Mouse (Mus musculus): ENCODE measurements at regions not wholly inside any gene's neighbourhood (a gene's known extent, or its start where the extent isn't known, plus 50 kb on each side); places are given as distances from the start of the nearest gene placed in this dataset.
A peak's percentile ranks its signal among the peaks of the same experiment; 100 is the strongest.

DNA sequence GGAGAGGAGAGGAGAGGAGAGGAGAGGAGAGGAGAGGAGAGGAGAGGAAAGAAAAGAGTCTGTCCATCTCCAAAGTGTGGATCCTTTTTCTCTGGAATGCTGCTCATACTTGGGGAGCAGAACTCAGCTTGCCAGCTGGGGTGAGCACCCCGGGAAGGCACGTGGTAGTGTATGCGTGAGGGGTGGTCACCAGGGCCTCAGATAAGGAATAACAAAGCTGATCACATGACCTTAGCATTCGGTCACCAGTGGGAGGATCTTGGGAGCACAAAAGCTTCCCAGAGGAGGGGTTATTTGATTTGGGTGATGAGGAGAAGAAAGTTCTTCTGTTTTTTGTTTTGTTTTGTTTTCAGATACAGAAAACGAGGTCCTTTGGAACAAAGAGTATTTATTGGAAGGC lies 69.4 kb upstream of the Tle3 start:
- H3K4me1 ChIP-seq (replicated peaks; ENCODE audit: control insufficient read depth, insufficient read depth, low read length), result no peaks in the 10 kb centered on the region; the same call in 1 of the 2 replicates
- no peaks in the 10 kb centered on the region for H3K9me3 ChIP-seq (ENCODE audit: control insufficient read depth, low read length)
- no peak overlapping the region for H3K9ac ChIP-seq (ENCODE audit: low read length)
- H3K36me3 ChIP-seq (ENCODE audit: control insufficient read depth, insufficient read depth, low read length), result no peaks in the 10 kb centered on the region
- no peak overlapping the region for H3K27ac ChIP-seq (ENCODE audit: low read depth, low read length)
- no peak overlapping the region for H3K4me2 ChIP-seq (ENCODE audit: low read depth, low read length, severe bottlenecking)
- H3K27me3 ChIP-seq (ENCODE audit: control insufficient read depth, insufficient read depth, low read length), result no peaks in the 10 kb centered on the region
- 18% methylated on average over 5 of the region's 5 CpGs for WGBS
- no peak overlapping the region for H3K4me3 ChIP-seq (ENCODE audit: low read depth, low read length)
- no peak for ATAC-seq (replicated peaks; ENCODE audit: low FRiP score)
- no peak for DNase-seq (ENCODE audit: low spot score)

GRCm38 (mm10) chr9:61306306-61306705 lies 65.9 kb upstream of the Tle3 start:
- H3K27ac ChIP-seq (ENCODE audit: low read depth, low read length), result no peak overlapping the region
- no peaks in the 10 kb centered on the region for H3K36me3 ChIP-seq (ENCODE audit: control insufficient read depth, insufficient read depth, low read length)
- WGBS, result 92% methylated on average over 9 of the region's 9 CpGs
- no peaks in the 10 kb centered on the region for H3K27me3 ChIP-seq (ENCODE audit: control insufficient read depth, insufficient read depth, low read length)
- no peaks in the 10 kb centered on the region for H3K4me1 ChIP-seq (replicated peaks; ENCODE audit: control insufficient read depth, insufficient read depth, low read length)
- ATAC-seq (replicated peaks; ENCODE audit: low FRiP score) (no peak), DNase-seq (ENCODE audit: low spot score) (no peak)
- H3K4me3 ChIP-seq (ENCODE audit: low read depth, low read length), result no peak overlapping the region
- no peaks in the 10 kb centered on the region for H3K9me3 ChIP-seq (ENCODE audit: control insufficient read depth, low read length)
- no peak overlapping the region for H3K4me2 ChIP-seq (ENCODE audit: low read depth, low read length, severe bottlenecking)
- no peak overlapping the region for H3K9ac ChIP-seq (ENCODE audit: low read length)

DNA sequence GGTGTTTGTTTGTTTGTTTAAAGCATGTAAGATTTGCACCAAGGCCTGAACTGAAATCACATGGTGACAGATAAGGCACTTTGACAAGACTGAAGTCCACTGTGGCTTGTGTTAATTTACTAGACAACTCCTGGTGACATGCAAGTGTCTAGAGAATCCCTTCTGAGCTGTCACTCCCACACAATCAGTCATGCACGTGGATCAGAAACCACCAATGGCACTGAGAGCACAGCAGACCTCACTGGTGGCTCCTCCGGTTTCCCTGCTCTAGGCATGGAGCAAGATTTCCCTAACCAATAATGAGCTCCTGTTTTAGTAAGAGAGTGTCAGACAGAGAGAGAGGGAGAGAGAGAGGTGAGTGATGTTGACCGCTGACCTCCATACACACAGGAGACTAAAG lies 63.1 kb upstream of the Tle3 start:
- Histone ChIP-seq H3K9ac (ENCODE audit: low read length) (no peak overlapping the region), H3K36me3 (ENCODE audit: control insufficient read depth, insufficient read depth, low read length) (no peaks in the 10 kb centered on the region), H3K27ac (ENCODE audit: low read depth, low read length) (no peak overlapping the region), H3K9me3 (ENCODE audit: control insufficient read depth, low read length) (no peaks in the 10 kb centered on the region), H3K4me3 (ENCODE audit: low read depth, low read length) (no peak overlapping the region), H3K4me1 (replicated peaks; ENCODE audit: control insufficient read depth, insufficient read depth, low read length) (peaks cover 6% of the 10 kb centered on the region; the same call in 1 of the 2 replicates), H3K27me3 (ENCODE audit: control insufficient read depth, insufficient read depth, low read length) (no peaks in the 10 kb centered on the region; the same call in 1 of the 2 replicates), H3K4me2 (ENCODE audit: low read depth, low read length, severe bottlenecking) (no peak overlapping the region)
- ATAC-seq (replicated peaks; ENCODE audit: low FRiP score), result no peak
- no peak for DNase-seq (ENCODE audit: low spot score)
- 63% methylated on average over 3 of the region's 3 CpGs for WGBS

DNA sequence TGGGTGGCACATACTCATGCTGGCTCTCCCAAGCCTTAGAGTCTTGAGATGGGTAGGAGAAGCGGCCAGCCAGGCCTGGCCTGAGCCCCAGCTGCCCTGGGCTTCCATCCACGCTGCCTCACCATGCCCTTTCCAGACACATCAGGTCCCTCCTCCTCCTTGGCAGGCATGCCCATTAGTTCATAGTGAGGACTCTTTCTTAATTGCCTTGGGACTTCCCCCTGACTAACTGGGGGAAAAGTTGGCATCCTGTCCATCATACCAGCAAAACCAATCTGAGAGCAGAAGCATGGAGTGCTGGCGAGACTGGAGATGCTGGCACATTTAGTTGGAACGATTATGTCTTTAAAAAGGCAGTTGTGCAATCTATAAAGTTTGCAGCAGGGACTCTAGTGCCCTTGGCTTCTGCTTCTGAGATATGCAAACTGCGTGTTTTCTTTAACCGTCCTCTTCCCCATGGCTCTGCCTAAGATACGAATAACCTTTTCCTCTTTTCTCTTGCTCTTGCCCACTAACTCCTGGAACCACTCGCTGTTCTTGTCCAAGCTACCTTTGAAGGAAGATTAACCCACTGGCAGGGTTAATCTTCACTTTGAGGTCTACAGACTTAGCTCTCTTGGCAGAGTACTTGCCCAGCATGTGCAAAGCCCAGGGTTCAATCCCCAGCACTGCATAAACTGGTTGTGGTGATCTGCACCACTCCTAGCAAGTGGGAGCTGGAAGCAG lies 62.2 kb upstream of the Tle3 start:
- H3K27me3 ChIP-seq (ENCODE audit: control insufficient read depth, insufficient read depth, low read length), result no peaks in the 10 kb centered on the region; the same call in 1 of the 2 replicates
- no peaks in the 10 kb centered on the region for H3K36me3 ChIP-seq (ENCODE audit: control insufficient read depth, insufficient read depth, low read length)
- H3K4me3 ChIP-seq (ENCODE audit: low read depth, low read length), result no peak overlapping the region
- no peak overlapping the region for H3K4me2 ChIP-seq (ENCODE audit: low read depth, low read length, severe bottlenecking)
- no peak overlapping the region for H3K9ac ChIP-seq (ENCODE audit: low read length)
- H3K4me1 ChIP-seq (replicated peaks; ENCODE audit: control insufficient read depth, insufficient read depth, low read length), result peaks cover 7% of the 10 kb centered on the region; the same call in 1 of the 2 replicates
- DNase-seq (ENCODE audit: low spot score), result no peak
- H3K27ac ChIP-seq (ENCODE audit: low read depth, low read length), result no peak overlapping the region
- WGBS, result 84% methylated on average over 8 of the region's 8 CpGs
- ATAC-seq (replicated peaks; ENCODE audit: low FRiP score), result no peak
- no peaks in the 10 kb centered on the region for H3K9me3 ChIP-seq (ENCODE audit: control insufficient read depth, low read length)

DNA sequence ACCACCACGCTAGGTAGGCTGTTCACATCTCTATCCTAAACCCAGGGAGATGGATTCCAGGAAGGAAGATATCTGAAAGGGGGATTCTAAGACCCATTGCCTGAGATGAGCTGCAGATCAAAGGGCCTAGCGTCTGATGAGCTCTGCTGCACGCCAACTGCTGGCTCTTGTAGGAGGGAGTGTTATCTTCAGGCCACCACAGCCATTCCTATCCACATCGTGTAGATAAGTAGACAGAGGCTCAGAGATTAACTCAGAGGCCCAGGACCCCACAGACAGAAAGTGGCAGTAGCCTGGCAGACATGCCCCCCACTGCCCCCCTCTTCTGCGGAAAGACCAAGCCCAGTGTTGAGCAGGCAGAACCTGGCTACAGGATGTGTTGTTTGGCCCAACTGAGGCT lies 61.6 kb upstream of the Tle3 start:
- Histone ChIP-seq H3K9ac (ENCODE audit: low read length) (no peak overlapping the region), H3K9me3 (ENCODE audit: control insufficient read depth, low read length) (no peaks in the 10 kb centered on the region), H3K36me3 (ENCODE audit: control insufficient read depth, insufficient read depth, low read length) (no peaks in the 10 kb centered on the region), H3K4me3 (ENCODE audit: low read depth, low read length) (no peak overlapping the region), H3K27me3 (ENCODE audit: control insufficient read depth, insufficient read depth, low read length) (no peaks in the 10 kb centered on the region; the same call in 1 of the 2 replicates), H3K27ac (ENCODE audit: low read depth, low read length) (no peak overlapping the region), H3K4me1 (replicated peaks; ENCODE audit: control insufficient read depth, insufficient read depth, low read length) (peaks cover 7% of the 10 kb centered on the region; the same call in 1 of the 2 replicates), H3K4me2 (ENCODE audit: low read depth, low read length, severe bottlenecking) (no peak overlapping the region)
- no peak for DNase-seq (ENCODE audit: low spot score)
- ATAC-seq (replicated peaks; ENCODE audit: low FRiP score), result no peak
- 69% methylated on average over 5 of the region's 5 CpGs for WGBS

- Histone ChIP-seq H3K27me3 (ENCODE audit: control insufficient read depth, insufficient read depth, low read length) (no peaks in the 10 kb centered on the region; the same call in 1 of the 2 replicates), H3K27ac (ENCODE audit: low read depth, low read length) (no peak overlapping the region), H3K4me2 (ENCODE audit: low read depth, low read length, severe bottlenecking) (no peak overlapping the region), H3K4me1 (replicated peaks; ENCODE audit: control insufficient read depth, insufficient read depth, low read length) (peaks cover 13% of the 10 kb centered on the region), H3K9me3 (ENCODE audit: control insufficient read depth, low read length) (no peaks in the 10 kb centered on the region), H3K9ac (ENCODE audit: low read length) (peak overlapping the region; percentile 3; the same call in 1 of the 2 replicates), H3K4me3 (ENCODE audit: low read depth, low read length) (no peak overlapping the region), H3K36me3 (ENCODE audit: control insufficient read depth, insufficient read depth, low read length) (no peaks in the 10 kb centered on the region)
- WGBS, result 38% methylated on average over 5 of the region's 5 CpGs
- ATAC-seq (replicated peaks; ENCODE audit: low FRiP score) (no peak), DNase-seq (ENCODE audit: low spot score) (no peak)
Observed at GRCm38 (mm10) chr9:61311604-61312003, 60.6 kb upstream of the Tle3 start.

- peaks cover 13% of the 10 kb centered on the region for H3K4me1 ChIP-seq (replicated peaks; ENCODE audit: control insufficient read depth, insufficient read depth, low read length)
- no peak for DNase-seq (ENCODE audit: low spot score)
- no peaks in the 10 kb centered on the region for H3K9me3 ChIP-seq (ENCODE audit: control insufficient read depth, low read length)
- no peak overlapping the region for H3K4me3 ChIP-seq (ENCODE audit: low read depth, low read length)
- no peaks in the 10 kb centered on the region for H3K36me3 ChIP-seq (ENCODE audit: control insufficient read depth, insufficient read depth, low read length)
- ATAC-seq (replicated peaks; ENCODE audit: low FRiP score), result no peak
- WGBS, result 72% methylated on average over 6 of the region's 6 CpGs
- no peak overlapping the region for H3K9ac ChIP-seq (ENCODE audit: low read length)
- H3K4me2 ChIP-seq (ENCODE audit: low read depth, low read length, severe bottlenecking), result no peak overlapping the region
- no peaks in the 10 kb centered on the region; the same call in 1 of the 2 replicates for H3K27me3 ChIP-seq (ENCODE audit: control insufficient read depth, insufficient read depth, low read length)
- H3K27ac ChIP-seq (ENCODE audit: low read depth, low read length), result no peak overlapping the region
Observed at GRCm38 (mm10) chr9:61314630-61315179, 57.5 kb upstream of the Tle3 start.

- Histone ChIP-seq H3K27me3 (ENCODE audit: control insufficient read depth, insufficient read depth, low read length) (no peaks in the 10 kb centered on the region; the same call in 1 of the 2 replicates), H3K27ac (ENCODE audit: low read depth, low read length) (no peak overlapping the region), H3K4me3 (ENCODE audit: low read depth, low read length) (no peak overlapping the region), H3K36me3 (ENCODE audit: control insufficient read depth, insufficient read depth, low read length) (no peaks in the 10 kb centered on the region), H3K9ac (ENCODE audit: low read length) (peak overlapping the region; percentile 13; the same call in 1 of the 2 replicates), H3K4me1 (replicated peaks; ENCODE audit: control insufficient read depth, insufficient read depth, low read length) (peaks cover 13% of the 10 kb centered on the region), H3K9me3 (ENCODE audit: control insufficient read depth, low read length) (no peaks in the 10 kb centered on the region), H3K4me2 (ENCODE audit: low read depth, low read length, severe bottlenecking) (no peak overlapping the region)
- no peak for DNase-seq (ENCODE audit: low spot score)
- ATAC-seq (replicated peaks; ENCODE audit: low FRiP score), result no peak
- 69% methylated on average over 17 of the region's 17 CpGs for WGBS
Observed at GRCm38 (mm10) chr9:61315371-61316298, 56.5 kb upstream of the Tle3 start.

All from forebrain, embryonic 11.5 days (tissue).